Mouse (Mus musculus) hindbrain, embryonic 15.5 days (tissue): ENCODE results near the gene Mrps15. TPM values are rescaled to one million over a fixed set of nuclear protein-coding genes. Genes with fewer than 3 reads are reported as not detected.

Experiments
- ATAC-seq: fragments of 200-750 bp; cut with Nextera tagmentation; 2 replicates; pipeline ENCODE4 v1.8.0; 2017; ENCODE audit warnings: low read depth, moderate number of reproducible peaks, moderate TSS enrichment; ENCODE audit not compliant: low FRiP score
- H3K27ac ChIP-seq: fragments of 300-500 bp; sonication (generic); replicated peaks from 2 replicates; pipeline ENCODE4 v1.5.1; 2015; ENCODE audit warnings: mild to moderate bottlenecking, inconsistent platforms
- H3K27me3 ChIP-seq: fragments of 300-500 bp; sonication (generic); 2 replicates; pipeline ENCODE4 v1.6.1; 2015; ENCODE audit warnings: control low read depth, inconsistent platforms
- H3K36me3 ChIP-seq: fragments of 300-500 bp; sonication (generic); 2 replicates; pipeline ENCODE4 v1.6.1; 2015; ENCODE audit warnings: control low read depth, inconsistent platforms
- H3K4me1 ChIP-seq: fragments of 300-500 bp; sonication (generic); replicated peaks from 2 replicates; pipeline ENCODE4 v1.6.1; 2015; ENCODE audit warnings: control low read depth, inconsistent platforms
- H3K4me2 ChIP-seq: fragments of 300-500 bp; sonication (generic); 2 replicates; pipeline ENCODE4 v1.6.1; 2015; ENCODE audit warnings: moderate library complexity, mild to moderate bottlenecking, inconsistent platforms
- H3K4me3 ChIP-seq: fragments of 300-500 bp; sonication (generic); 2 replicates; pipeline ENCODE4 v1.5.1; 2015; ENCODE audit warnings: mild to moderate bottlenecking, inconsistent platforms
- H3K9ac ChIP-seq: fragments of 300-500 bp; sonication (generic); 2 replicates; pipeline ENCODE4 v1.6.1; 2015; ENCODE audit warnings: inconsistent platforms
- H3K9me3 ChIP-seq: fragments of 300-500 bp; sonication (generic); 2 replicates; pipeline ENCODE4 v1.6.1; 2016; ENCODE audit warnings: control low read depth, inconsistent platforms
- WGBS: fragments of 180-500 bp; shearing (Covaris S2); methylation state at CpG from one replicate; pipeline ENCODE4 v1.1.7; 2015; 5-methylcytosine and 5-hydroxymethylcytosine counted together
- polyA plus RNA-seq: library from polyadenylated mRNA; unstranded; fragments of >200 nt; fragmentation: Nextera tagmentation; extraction: Ambion mirVana; gene quantifications from 2 replicates; pipeline ENCODE4 v1.2.1, GENCODE M21; 2015

Mrps15 gene
- 123 and 129 TPM in 2 replicates for polyA plus RNA-seq

DNA sequence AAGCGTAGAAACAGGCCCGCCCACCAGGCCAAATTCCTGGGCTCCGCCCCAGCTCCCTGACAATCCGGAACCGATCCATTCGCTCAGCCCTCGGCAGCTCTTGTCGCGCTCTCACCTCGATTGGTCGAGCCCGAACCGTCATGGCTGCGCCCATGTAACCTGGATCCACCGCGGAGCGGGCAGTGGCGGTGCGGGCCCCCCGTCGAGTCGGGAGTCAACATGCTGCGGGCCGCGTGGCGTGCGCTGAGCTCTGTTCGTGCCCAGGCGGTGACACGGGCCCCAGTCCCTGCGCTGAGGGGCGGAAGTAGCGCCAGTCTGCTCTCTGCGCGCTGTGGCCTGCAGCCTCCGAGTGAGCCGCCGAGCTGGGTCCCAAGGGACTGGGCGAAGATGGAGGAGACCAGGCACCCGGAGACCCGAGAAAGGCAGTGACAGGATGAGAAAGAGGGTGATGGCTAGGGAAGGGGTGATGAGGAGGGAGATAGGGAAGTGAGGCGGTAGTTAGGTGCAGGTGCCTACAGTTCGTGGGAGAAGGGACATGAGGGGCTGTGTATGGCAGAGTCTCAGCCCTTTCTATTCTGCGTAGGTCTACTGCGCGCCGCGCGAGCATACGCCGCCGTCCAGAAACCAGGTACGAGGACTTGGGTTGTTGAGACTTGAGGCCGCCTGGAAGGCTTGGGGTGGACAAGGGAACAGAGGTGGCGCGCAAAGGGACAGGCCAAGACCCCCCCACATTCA, at the start of gene Mrps15:
Mrps15 (plus strand) TSS at position 75 of the 735 bp plus-strand sequence.
- Histone ChIP-seq H3K9ac (peak within 1 kb of the TSS; percentile 73), H3K27me3 (no peaks in the 10 kb centered on the region), H3K27ac (peak within 1 kb of the TSS; percentile 78), H3K36me3 (peaks cover 21% of the 10 kb centered on the region), H3K4me3 (peak within 1 kb of the TSS; percentile 59), H3K9me3 (no peaks in the 10 kb centered on the region), H3K4me1 (peaks cover 16% of the 10 kb centered on the region), H3K4me2 (peak within 1 kb of the TSS; percentile 82)
- WGBS = under 1% methylated on average over 56 of the region's 56 CpGs
- peak; percentile 97 for ATAC-seq

DNA sequence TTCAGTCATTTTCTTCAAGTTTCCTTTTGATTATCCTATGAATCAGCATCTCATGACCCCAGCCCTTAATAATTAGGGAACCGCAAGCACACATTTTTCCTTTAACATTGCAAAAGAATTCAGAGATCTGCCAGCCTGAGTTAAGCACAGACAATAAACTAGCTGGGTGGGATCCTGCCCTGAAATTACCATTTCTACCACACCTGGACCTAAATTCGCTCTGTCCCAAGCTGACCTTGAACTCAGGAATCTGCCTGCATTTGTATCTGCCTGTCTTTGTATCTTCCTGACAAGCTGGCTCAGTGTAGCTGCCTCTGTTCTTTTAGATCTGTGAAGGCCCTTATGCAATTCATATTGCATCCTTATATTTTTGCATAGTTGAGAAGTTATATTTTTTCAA, 48.9 kb upstream of the Mrps15 start:
- 94% methylated on average over 2 of the region's 2 CpGs for WGBS
- no peak overlapping the region for H3K9ac ChIP-seq

DNA sequence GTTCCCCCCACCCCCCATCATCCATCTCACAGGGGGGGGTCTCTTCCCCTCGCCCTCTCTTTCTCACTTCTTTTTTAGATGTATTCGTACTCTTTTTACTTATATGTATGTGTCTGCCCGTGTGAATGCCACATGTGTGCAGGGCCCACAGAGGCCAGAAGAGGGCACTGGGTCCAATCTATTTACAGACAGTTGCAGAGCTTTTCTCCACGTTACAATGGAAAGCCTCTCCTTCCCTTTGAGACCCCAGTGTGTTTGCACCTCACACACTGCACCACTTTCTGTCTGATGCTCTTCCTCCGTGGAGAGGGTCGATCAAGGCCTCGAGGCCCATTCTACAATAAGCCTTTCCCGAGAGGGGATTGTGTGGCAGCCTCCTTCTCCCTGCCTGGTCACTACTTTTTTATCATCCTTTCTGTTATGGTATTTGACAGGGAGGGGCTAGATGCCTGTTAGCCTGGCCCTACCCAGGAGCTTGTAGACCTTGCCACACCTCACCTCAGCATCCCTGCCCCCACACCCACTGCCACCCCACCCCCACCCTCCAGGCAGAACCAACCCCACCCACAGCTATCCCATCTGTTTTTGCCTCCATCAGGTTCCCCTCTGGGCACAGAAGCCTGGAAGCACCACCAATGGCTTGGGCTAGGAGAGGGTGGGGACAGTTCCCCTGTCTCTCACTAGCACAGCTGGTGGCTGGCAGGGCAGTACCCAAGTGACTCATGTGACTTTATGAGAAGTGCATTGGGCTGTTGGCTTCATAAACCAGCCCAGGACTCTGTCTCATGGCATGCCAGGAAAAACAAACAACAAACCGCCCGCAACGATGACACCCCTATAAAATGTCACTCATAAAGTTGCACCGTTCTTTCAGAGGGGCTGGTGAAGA, 45.2 kb upstream of the Mrps15 start:
- no peak overlapping the region for H3K27ac ChIP-seq
- H3K9me3 ChIP-seq = no peaks in the 10 kb centered on the region
- WGBS = 87% methylated on average over 12 of the region's 12 CpGs
- H3K36me3 ChIP-seq = no peaks in the 10 kb centered on the region
- no peak overlapping the region for H3K4me3 ChIP-seq
- no peak overlapping the region for H3K9ac ChIP-seq
- no peak for ATAC-seq
- no peak overlapping the region for H3K4me2 ChIP-seq
- no peaks in the 10 kb centered on the region for H3K4me1 ChIP-seq
- H3K27me3 ChIP-seq = no peaks in the 10 kb centered on the region

More for the DNA sequence above, 48.9 kb upstream of the Mrps15 start:
- no peak overlapping the region for H3K4me2 ChIP-seq
- no peaks in the 10 kb centered on the region for H3K9me3 ChIP-seq
- ATAC-seq = no peak
- H3K4me3 ChIP-seq = no peak overlapping the region
- H3K27ac ChIP-seq = no peak overlapping the region
- no peaks in the 10 kb centered on the region for H3K4me1 ChIP-seq
- H3K27me3 ChIP-seq = no peaks in the 10 kb centered on the region
- no peaks in the 10 kb centered on the region for H3K36me3 ChIP-seq

DNA sequence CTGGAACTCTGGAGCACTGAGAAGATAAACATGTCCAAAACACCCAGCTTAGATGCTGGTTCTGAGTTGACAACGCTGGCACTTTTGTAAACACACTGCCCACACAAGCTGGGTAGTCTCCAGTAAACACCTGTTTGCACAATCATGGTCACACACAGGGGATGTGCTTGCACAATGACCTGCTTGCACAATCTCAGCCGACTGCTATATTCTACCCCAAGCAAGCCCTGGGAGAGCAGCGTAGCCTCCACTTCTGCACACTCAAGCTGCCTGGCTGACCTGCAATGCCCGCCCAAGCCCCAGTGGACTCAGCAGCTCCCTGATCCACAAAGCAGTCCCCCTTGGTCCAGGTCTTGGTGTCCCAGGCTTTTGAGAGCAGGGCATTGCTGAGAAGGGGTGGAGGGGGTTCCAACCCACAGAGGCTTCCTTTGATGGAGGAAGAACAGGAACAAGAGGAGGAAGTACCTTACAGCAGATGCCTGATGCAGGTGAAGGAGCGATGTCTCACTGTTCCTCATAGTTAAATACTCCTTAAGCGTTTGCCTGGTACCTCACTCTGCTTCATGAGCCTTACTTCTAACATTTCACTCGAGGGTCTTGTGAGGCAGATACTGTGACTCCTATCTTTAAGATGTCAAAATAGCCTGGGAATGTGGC, 28.9 kb upstream of the Mrps15 start:
- Histone ChIP-seq H3K9ac (no peak overlapping the region), H3K4me1 (no peaks in the 10 kb centered on the region), H3K27me3 (no peaks in the 10 kb centered on the region), H3K27ac (no peak overlapping the region), H3K4me3 (no peak overlapping the region), H3K9me3 (no peaks in the 10 kb centered on the region), H3K4me2 (no peak overlapping the region), H3K36me3 (no peaks in the 10 kb centered on the region)
- no peak for ATAC-seq
- 89% methylated on average over 7 of the region's 7 CpGs for WGBS

DNA sequence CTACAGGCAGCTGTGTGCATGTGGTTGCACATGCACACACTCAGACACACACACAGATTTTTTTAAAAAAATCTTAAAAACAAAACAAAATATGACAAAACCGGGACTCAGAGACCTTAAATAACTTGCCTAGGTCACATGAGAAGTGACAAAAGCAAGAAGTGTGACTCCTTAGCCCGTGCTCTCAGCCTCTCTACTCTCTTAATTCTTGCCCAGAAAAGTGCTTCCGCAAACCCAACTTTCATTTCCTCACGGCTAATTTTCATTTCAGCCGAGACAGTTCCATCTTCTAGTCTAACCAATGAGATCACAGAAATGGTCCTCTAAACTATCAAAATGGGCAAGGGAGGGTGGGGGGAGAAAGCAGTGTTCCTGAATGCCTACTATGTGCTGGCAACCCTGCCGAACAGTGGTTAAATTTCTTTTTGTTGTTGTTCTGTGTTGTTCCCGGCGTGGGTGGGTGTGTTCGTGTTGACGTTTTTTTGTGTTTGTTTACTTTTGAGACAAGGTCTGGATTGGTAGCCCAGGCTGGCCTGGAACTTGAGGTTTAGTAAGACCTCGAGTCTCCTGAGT, 27.7 kb upstream of the Mrps15 start:
- H3K4me3 ChIP-seq = no peak overlapping the region
- no peaks in the 10 kb centered on the region for H3K36me3 ChIP-seq
- no peak for ATAC-seq
- WGBS = 79% methylated on average over 11 of the region's 11 CpGs
- no peaks in the 10 kb centered on the region for H3K27me3 ChIP-seq
- H3K9ac ChIP-seq = no peak overlapping the region
- no peak overlapping the region for H3K4me2 ChIP-seq
- no peaks in the 10 kb centered on the region for H3K4me1 ChIP-seq
- H3K27ac ChIP-seq = no peak overlapping the region
- no peaks in the 10 kb centered on the region for H3K9me3 ChIP-seq

DNA sequence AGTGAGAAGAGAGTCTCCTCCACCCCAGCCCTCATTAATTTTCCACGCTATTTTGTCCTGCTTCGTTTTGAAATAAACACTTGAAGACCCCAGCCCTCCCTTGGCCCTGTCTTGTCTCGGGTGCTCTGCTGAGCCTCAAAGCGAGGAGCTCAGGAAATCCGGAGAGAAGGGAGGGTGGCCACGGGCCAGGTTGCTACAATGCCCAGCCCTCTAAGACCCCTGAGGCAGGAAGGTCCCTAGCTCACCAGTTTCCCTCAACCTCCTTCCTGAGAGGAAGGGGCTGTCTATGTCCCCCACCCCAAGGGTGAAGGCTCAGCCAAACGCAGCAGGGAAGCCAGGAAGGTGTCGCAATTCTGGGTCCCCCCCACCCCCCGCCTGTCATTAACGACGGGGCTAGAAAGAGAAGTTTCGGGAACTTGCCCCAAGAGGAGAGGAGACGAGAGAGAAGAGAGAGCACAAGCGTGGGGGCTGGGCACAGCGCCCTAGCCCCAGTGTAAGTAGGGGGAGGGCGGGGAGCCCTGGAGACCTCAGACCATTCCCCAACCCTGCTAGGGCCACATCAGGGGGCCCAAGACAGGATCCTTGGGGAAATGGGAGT, 22.3 kb upstream of the Mrps15 start, which contains the start of gene Csf3r:
Csf3r (plus strand) TSS at position 248 of the 598 bp plus-strand sequence.
- no peak within 1 kb of the TSS for H3K4me2 ChIP-seq
- WGBS = 62% methylated on average over 16 of the region's 16 CpGs
- no peak within 1 kb of the TSS for H3K27ac ChIP-seq
- no peaks in the 10 kb centered on the region for H3K36me3 ChIP-seq
- no peak within 1 kb of the TSS for H3K9ac ChIP-seq
- no peak within 1 kb of the TSS for H3K4me3 ChIP-seq
- no peaks in the 10 kb centered on the region for H3K4me1 ChIP-seq
- no peak for ATAC-seq
- H3K27me3 ChIP-seq = no peaks in the 10 kb centered on the region
- no peaks in the 10 kb centered on the region for H3K9me3 ChIP-seq

DNA sequence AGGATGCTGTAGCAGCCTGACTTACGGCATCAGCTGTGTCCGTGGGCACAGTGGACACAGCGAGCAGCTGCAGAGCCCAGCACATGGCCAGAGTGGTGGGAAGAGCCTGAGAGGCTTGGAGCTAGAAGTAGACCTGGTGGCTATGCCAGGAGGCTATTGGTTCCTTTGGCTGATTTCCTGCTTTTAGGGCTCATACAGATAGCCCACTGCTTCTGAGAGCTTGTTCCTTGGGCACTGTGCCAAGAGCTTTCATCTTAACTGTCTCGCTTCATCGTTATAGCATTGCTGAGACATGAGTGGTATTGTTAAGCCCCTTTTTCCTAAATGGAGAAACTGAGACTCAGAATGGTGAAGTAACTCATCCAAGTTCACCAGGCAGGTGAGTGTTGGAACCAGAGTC, 20.9 kb upstream of the Mrps15 start:
- no peak for ATAC-seq
- Histone ChIP-seq H3K4me2 (no peak overlapping the region), H3K4me1 (no peaks in the 10 kb centered on the region), H3K27me3 (no peaks in the 10 kb centered on the region), H3K4me3 (no peak overlapping the region), H3K36me3 (no peaks in the 10 kb centered on the region), H3K9me3 (no peaks in the 10 kb centered on the region), H3K27ac (no peak overlapping the region), H3K9ac (no peak overlapping the region)
- 91% methylated on average over 5 of the region's 5 CpGs for WGBS

DNA sequence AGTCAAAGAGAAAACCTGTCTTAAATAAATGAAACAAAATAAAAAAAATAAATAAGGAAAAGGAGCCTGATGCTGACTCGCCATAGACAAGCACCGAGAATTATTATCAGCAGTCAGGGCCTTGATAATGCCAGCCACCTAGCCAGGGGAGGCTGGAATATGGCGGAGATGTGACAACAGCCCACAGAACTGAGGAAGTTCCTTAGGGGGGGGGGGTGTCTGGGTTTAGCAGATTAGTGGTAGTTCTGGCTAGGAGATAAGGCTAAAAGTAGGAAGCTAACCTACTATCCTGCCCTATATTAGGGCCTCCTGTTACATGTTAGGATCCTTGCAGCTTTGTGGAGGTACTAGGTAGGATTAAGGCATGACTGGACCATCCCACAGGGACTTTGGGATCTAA, 18.7 kb upstream of the Mrps15 start:
- H3K4me1 ChIP-seq = no peaks in the 10 kb centered on the region
- no peak overlapping the region for H3K27ac ChIP-seq
- 99% methylated on average over 3 of the region's 3 CpGs for WGBS

DNA sequence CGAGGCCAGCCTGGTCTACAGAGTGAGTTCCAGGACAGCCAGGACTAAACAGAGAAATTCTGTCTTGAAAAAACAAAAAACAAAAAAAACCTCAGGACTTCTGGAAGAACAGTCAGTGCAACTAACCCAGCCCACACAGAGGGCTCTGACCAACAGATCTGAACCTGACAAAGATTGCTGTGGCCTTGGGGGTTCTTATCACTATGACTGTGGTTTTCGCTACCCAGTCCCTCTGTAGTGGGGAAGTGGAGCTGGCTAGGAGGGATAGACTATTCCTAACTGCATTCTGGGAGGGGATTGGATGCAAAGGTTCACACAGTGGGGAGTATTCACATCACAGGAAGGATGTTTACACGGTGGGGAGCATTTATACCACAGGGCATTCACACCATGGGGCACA, 17.7 kb upstream of the Mrps15 start:
- Histone ChIP-seq H3K36me3 (no peaks in the 10 kb centered on the region), H3K4me1 (no peaks in the 10 kb centered on the region), H3K4me3 (no peak overlapping the region), H3K27ac (no peak overlapping the region), H3K27me3 (no peaks in the 10 kb centered on the region), H3K9ac (no peak overlapping the region), H3K9me3 (no peaks in the 10 kb centered on the region), H3K4me2 (no peak overlapping the region)
- WGBS = 84% methylated on average over 3 of the region's 3 CpGs
- no peak for ATAC-seq

More for the DNA sequence above, 18.7 kb upstream of the Mrps15 start:
- Histone ChIP-seq H3K4me2 (no peak overlapping the region), H3K36me3 (no peaks in the 10 kb centered on the region), H3K4me3 (no peak overlapping the region), H3K9ac (no peak overlapping the region), H3K9me3 (no peaks in the 10 kb centered on the region), H3K27me3 (no peaks in the 10 kb centered on the region)
- no peak for ATAC-seq

DNA sequence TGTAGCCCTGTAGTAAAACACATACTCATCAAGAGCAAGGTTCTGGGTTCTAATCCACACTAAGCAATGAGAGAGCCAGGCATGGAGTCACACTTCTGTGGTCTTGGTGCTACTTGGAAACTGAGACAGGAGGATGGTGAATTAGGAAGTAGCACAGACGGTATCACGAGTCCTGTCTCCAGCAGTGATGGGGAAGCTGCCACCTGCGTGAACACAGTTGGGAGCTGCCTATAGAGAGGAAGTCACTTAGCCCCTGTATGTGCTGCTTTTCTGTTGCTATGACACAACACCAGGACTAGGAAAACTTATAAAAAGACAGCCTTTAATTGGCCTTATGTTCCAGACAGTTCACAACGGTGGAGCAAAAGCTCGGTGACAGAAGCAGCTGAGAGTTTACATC, 16.0 kb upstream of the Mrps15 start:
- Histone ChIP-seq H3K9me3 (no peaks in the 10 kb centered on the region), H3K9ac (no peak overlapping the region), H3K36me3 (no peaks in the 10 kb centered on the region), H3K4me3 (no peak overlapping the region), H3K27ac (no peak overlapping the region), H3K4me1 (no peaks in the 10 kb centered on the region), H3K27me3 (no peaks in the 10 kb centered on the region), H3K4me2 (no peak overlapping the region)
- no peak for ATAC-seq
- 74% methylated on average over 5 of the region's 5 CpGs for WGBS

DNA sequence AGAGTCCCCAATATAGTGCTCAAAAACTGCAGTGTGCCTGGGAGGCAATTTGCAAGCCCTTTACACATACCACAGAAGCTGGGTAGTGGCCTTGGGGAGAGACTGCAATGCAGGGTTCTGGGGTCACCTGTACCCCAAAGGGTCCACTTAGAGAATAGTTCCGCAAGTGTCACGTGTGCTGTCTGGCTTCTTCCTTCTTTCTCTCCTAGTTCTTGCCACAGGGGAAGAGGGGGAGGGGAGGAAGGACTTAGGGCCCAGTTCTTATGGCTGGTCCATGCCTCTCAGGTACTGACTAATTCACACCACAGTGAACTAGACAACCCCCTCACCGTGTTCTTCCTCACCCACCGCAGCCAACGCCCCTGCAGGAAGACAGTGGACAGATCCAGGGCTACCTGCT, 11.3 kb upstream of the Mrps15 start:
- Histone ChIP-seq H3K27ac (no peak overlapping the region), H3K9ac (no peak overlapping the region), H3K9me3 (no peaks in the 10 kb centered on the region), H3K27me3 (no peaks in the 10 kb centered on the region), H3K4me2 (no peak overlapping the region), H3K4me3 (no peak overlapping the region), H3K4me1 (no peaks in the 10 kb centered on the region), H3K36me3 (no peaks in the 10 kb centered on the region)
- no peak for ATAC-seq
- 74% methylated on average over 5 of the region's 5 CpGs for WGBS
